Mouse (Mus musculus): ENCODE results near the gene Gga2. TPM values are rescaled to one million over a fixed set of nuclear protein-coding genes. Genes with fewer than 3 reads are reported as not detected.

Gene Gga2
- total and polyA plus RNA-seq, 3 experiments = 29.5 to 95.3 (median 30.1) TPM

GRCm38 (mm10) chr7:121981307-121981871 is 39.6 kb downstream of the Gga2 start, which contains the start of gene Cog7:
Cog7 (minus strand) TSS chr7:121981711.
- Histone ChIP-seq H3K4me3 (ENCODE audit: control insufficient read depth in 1 of 2, insufficient read depth in 1 of 2, low read depth in 2 of 2, low read length in 2 of 2) (peak within 1 kb of the TSS; percentile 88 to 96), H3K27ac (ENCODE audit: control insufficient read depth, low read depth, low read length) (peak within 1 kb of the TSS; percentile 59), H3K9me3 (replicated peaks; ENCODE audit: insufficient read depth, low read length) (no peaks in the 10 kb centered on the region), H3K79me2 (ENCODE audit: control insufficient read depth, insufficient read depth, low read length, poor library complexity) (peaks cover 2% of the 10 kb centered on the region), H3K4me1 (ENCODE audit: control insufficient read depth in 1 of 2, insufficient read depth in 2 of 2, low read length in 2 of 2) (0 out of 4 replicates have a peak, but pooled peaks cover 2 to 3% of the 10 kb centered on the region in 2 experiments), H3K27me3 (ENCODE audit: control insufficient read depth in 1 of 2, insufficient read depth in 2 of 2, low read length in 2 of 2) (no peaks in the 10 kb centered on the region), H3K36me3 (ENCODE audit: control insufficient read depth in 1 of 2, insufficient read depth in 2 of 2, low read length in 2 of 2) (peaks cover 0 to 9% of the 10 kb centered on the region in 2 experiments; a peak in 2 of 4 replicates), H3K9ac (ENCODE audit: control insufficient read depth, low read depth, low read length, poor library complexity, severe bottlenecking) (peak within 1 kb of the TSS; percentile 97)
- peak; percentile 97 for DNase-seq (ENCODE audit: low read depth, low spot score)
- TF ChIP-seq MXI1 (IDR thresholded peaks at IDR 0.05; ENCODE audit: low read depth, low read length) = peak; percentile 99
- no peak for TF ChIP-seq RAD21 (IDR thresholded peaks at IDR 0.05; ENCODE audit: low read depth, low read length)
- no peak for TF ChIP-seq ZKSCAN1 (IDR thresholded peaks at IDR 0.05; ENCODE audit: low read depth, low read length)
- TF ChIP-seq SMC3 (IDR thresholded peaks at IDR 0.05; ENCODE audit: low read depth, low read length) = no peak
- peak; percentile 51; the same call in 1 of the 2 replicates for TF ChIP-seq TCF12 (IDR thresholded peaks at IDR 0.05; ENCODE audit: low read depth, low read length)
- no peak for TF ChIP-seq JUND (IDR thresholded peaks at IDR 0.05; ENCODE audit: low read depth, low read length)
- peak; percentile 34 to 70; a peak in 3 of 4 replicates for TF ChIP-seq POLR2A (IDR thresholded peaks at IDR 0.05; ENCODE audit: control insufficient read depth in 1 of 2, insufficient read depth in 1 of 2, low read depth in 1 of 2, low read length in 2 of 2, poor library complexity in 1 of 2)
- no peak for TF ChIP-seq GATA1 (IDR thresholded peaks at IDR 0.05; ENCODE audit: low read depth, low read length)
- peak; percentile 72 for TF ChIP-seq TBP (IDR thresholded peaks at IDR 0.05; ENCODE audit: low read depth, low read length)
- no peak for TF ChIP-seq MEF2A (IDR thresholded peaks at IDR 0.05; ENCODE audit: extremely low read depth, insufficient replicate concordance, low read depth, low read length, poor library complexity, severe bottlenecking)
- peak; percentile 100 for TF ChIP-seq SIN3A (IDR thresholded peaks at IDR 0.05; ENCODE audit: low read length)
- no peak for TF ChIP-seq MAFK (IDR thresholded peaks at IDR 0.05; ENCODE audit: borderline replicate concordance, low read depth, low read length)
- TF ChIP-seq MYC (IDR thresholded peaks at IDR 0.05; ENCODE audit: low read depth, low read length) = peak; percentile 73; the same call in 1 of the 2 replicates
- no peak for TF ChIP-seq CHD2 (IDR thresholded peaks at IDR 0.05; ENCODE audit: low read length)
- no peak for TF ChIP-seq USF2 (IDR thresholded peaks at IDR 0.05; ENCODE audit: borderline replicate concordance in 1 of 2, insufficient read depth in 1 of 2, low read depth in 1 of 2, low read length in 2 of 2)
- no peak for TF ChIP-seq ZNF384 (IDR thresholded peaks at IDR 0.05; ENCODE audit: low read depth, low read length)
- TF ChIP-seq ETS1 (IDR thresholded peaks at IDR 0.05; ENCODE audit: low read depth, low read length) = peak; percentile 40; the same call in 1 of the 2 replicates
- TF ChIP-seq ZMIZ1 (IDR thresholded peaks at IDR 0.05; ENCODE audit: low read depth, low read length) = peak; percentile 61; the same call in 1 of the 2 replicates
- TF ChIP-seq POLR2AphosphoS5 (IDR thresholded peaks at IDR 0.05; ENCODE audit: borderline replicate concordance, low read depth, low read length) = no peak
- TF ChIP-seq BHLHE40 (IDR thresholded peaks at IDR 0.05; ENCODE audit: borderline replicate concordance, low read depth, low read length) = no peak
- TF ChIP-seq KAT2A (conservative IDR thresholded peaks at IDR 0.05; ENCODE audit: low read depth, low read length) = peak; percentile 70; the same call in 1 of the 2 replicates
- TF ChIP-seq NRF1 (IDR thresholded peaks at IDR 0.05; ENCODE audit: insufficient read depth, low read depth, low read length, poor library complexity, severe bottlenecking) = peak; percentile 42; the same call in 1 of the 2 replicates
- TF ChIP-seq MAZ (IDR thresholded peaks at IDR 0.05; ENCODE audit: low read depth, low read length) = peak; percentile 27; the same call in 1 of the 2 replicates
- TF ChIP-seq CHD1 (IDR thresholded peaks at IDR 0.05; ENCODE audit: low read depth, low read length) = no peak
- peak; percentile 87 for TF ChIP-seq MAX (IDR thresholded peaks at IDR 0.05; ENCODE audit: low read length)
- peak; percentile 96 for TF ChIP-seq HCFC1 (IDR thresholded peaks at IDR 0.05; ENCODE audit: low read depth, low read length)
- peak; percentile 73; the same call in 1 of the 2 replicates for TF ChIP-seq POLR2AphosphoS2 (IDR thresholded peaks at IDR 0.05; ENCODE audit: low read length)
- TF ChIP-seq ELF1 (IDR thresholded peaks at IDR 0.05; ENCODE audit: low read depth, low read length) = peak; percentile 96
- no peak for TF ChIP-seq CTCF (IDR thresholded peaks at IDR 0.05 in 2 of 3, conservative IDR thresholded peaks at IDR 0.05 in 1 of 3; ENCODE audit: control insufficient read depth in 1 of 3, insufficient read depth in 1 of 3, low read depth in 2 of 3, low read length in 3 of 3, poor library complexity in 1 of 3, severe bottlenecking in 1 of 3)
- TF ChIP-seq TAL1 (IDR thresholded peaks at IDR 0.05; ENCODE audit: low read length) = no peak
- no peak for TF ChIP-seq EP300 (IDR thresholded peaks at IDR 0.05; ENCODE audit: low read depth in 1 of 2, low read length in 2 of 2)
- peak; percentile 59 for TF ChIP-seq NELFE (IDR thresholded peaks at IDR 0.05; ENCODE audit: low read depth, low read length)
- no peak for TF ChIP-seq ZC3H11A (IDR thresholded peaks at IDR 0.05; ENCODE audit: low read depth, low read length)
- no peak for TF ChIP-seq USF1 (IDR thresholded peaks at IDR 0.05; ENCODE audit: low read depth, low read length)
- no peak for TF ChIP-seq UBTF (IDR thresholded peaks at IDR 0.05; ENCODE audit: borderline replicate concordance, insufficient read depth, low read depth, low read length)
- TF ChIP-seq E2F4 (IDR thresholded peaks at IDR 0.05; ENCODE audit: borderline replicate concordance, low read depth, low read length) = no peak

Measured in MEL (cell line).